Mouse (Mus musculus): ENCODE data around the gene Rab34. TPM values are rescaled to one million over a fixed set of nuclear protein-coding genes. Genes with fewer than 3 reads are reported as not detected.
A peak's percentile ranks its signal among the peaks of the same experiment; 100 is the strongest.
"Not testable (repeated sequence)": the region's sequence is repeated elsewhere in the genome, so short reads cannot be mapped to it uniquely, and the experiment has no call there.

Rab34 gene
- polyA plus RNA-seq, 1 experiment from 2014 or later: 73.4 TPM

- 90% methylated on average over 6 of the region's 6 CpGs for WGBS
These were observed 3.5 kb upstream of the Rab34 start for GRCm38 (mm10) chr11:78184702-78185101.

GRCm38 (mm10) chr11:78189234-78190040 lies 1.2 kb downstream of the Rab34 start:
- peak; percentile 76 for ATAC-seq
- no peaks in the 10 kb centered on the region for H3K9me3 ChIP-seq (ENCODE audit: control insufficient read depth, low read length)
- H3K9ac ChIP-seq (ENCODE audit: low read depth, low read length): peak overlapping the region; percentile 87
- peak overlapping the region; percentile 73 for H3K4me3 ChIP-seq (ENCODE audit: low read length)
- H3K27ac ChIP-seq (ENCODE audit: low read length): peak overlapping the region; percentile 97
- 0 out of 2 replicates have a peak, but pooled peaks cover 7% of the 10 kb centered on the region for H3K36me3 ChIP-seq (ENCODE audit: control insufficient read depth, insufficient read depth, low read length)
- peak overlapping the region; percentile 78 for H3K4me2 ChIP-seq (ENCODE audit: low read depth, low read length)
- 1% methylated on average over 41 of the region's 42 CpGs for WGBS
- H3K4me1 ChIP-seq (ENCODE audit: control insufficient read depth, insufficient read depth, low read length): peaks cover 14% of the 10 kb centered on the region
- no peaks in the 10 kb centered on the region for H3K27me3 ChIP-seq (replicated peaks; ENCODE audit: control insufficient read depth, insufficient read depth, low read length)

More at GRCm38 (mm10) chr11:78184702-78185101, 3.5 kb upstream of the Rab34 start:
- H3K4me2 ChIP-seq (ENCODE audit: low read depth, low read length); H3K4me3 ChIP-seq (ENCODE audit: low read length); H3K9me3 ChIP-seq (ENCODE audit: control insufficient read depth, low read length); H3K27me3 ChIP-seq (replicated peaks; ENCODE audit: control insufficient read depth, insufficient read depth, low read length); H3K36me3 ChIP-seq (ENCODE audit: control insufficient read depth, insufficient read depth, low read length); H3K27ac ChIP-seq (ENCODE audit: low read length); ATAC-seq; H3K9ac ChIP-seq (ENCODE audit: low read depth, low read length): not testable (repeated sequence)
- peaks cover 28% of the 10 kb centered on the region for H3K4me1 ChIP-seq (ENCODE audit: control insufficient read depth, insufficient read depth, low read length)

- Histone ChIP-seq H3K4me1 (ENCODE audit: control insufficient read depth, insufficient read depth, low read length) (peaks cover 18% of the 10 kb centered on the region), H3K36me3 (ENCODE audit: control insufficient read depth, insufficient read depth, low read length) (0 out of 2 replicates have a peak, but pooled peaks cover 7% of the 10 kb centered on the region), H3K27ac (ENCODE audit: low read length) (peak overlapping the region; percentile 97), H3K9me3 (ENCODE audit: control insufficient read depth, low read length) (no peaks in the 10 kb centered on the region), H3K9ac (ENCODE audit: low read depth, low read length) (peak overlapping the region; percentile 87; the same call in 1 of the 2 replicates), H3K4me3 (ENCODE audit: low read length) (peak overlapping the region; percentile 73), H3K27me3 (replicated peaks; ENCODE audit: control insufficient read depth, insufficient read depth, low read length) (no peaks in the 10 kb centered on the region), H3K4me2 (ENCODE audit: low read depth, low read length) (peak overlapping the region; percentile 78)
- no peak for ATAC-seq
- 50% methylated on average over 6 of the region's 6 CpGs for WGBS
These were observed 1.8 kb downstream of the Rab34 start for GRCm38 (mm10) chr11:78190041-78190440.

GRCm38 (mm10) chr11:78193113-78193512 lies 4.9 kb downstream of the Rab34 start, which contains the start of gene Proca1:
TSS of gene Proca1 (plus strand) at chr11:78193392.
- H3K4me3 ChIP-seq (ENCODE audit: low read length): peak within 1 kb of the TSS; percentile 57
- peak within 1 kb of the TSS; percentile 67; the same call in 1 of the 2 replicates for H3K4me2 ChIP-seq (ENCODE audit: low read depth, low read length)
- 0 out of 2 replicates have a peak, but pooled peaks cover 7% of the 10 kb centered on the region for H3K36me3 ChIP-seq (ENCODE audit: control insufficient read depth, insufficient read depth, low read length)
- H3K9ac ChIP-seq (ENCODE audit: low read depth, low read length): peak within 1 kb of the TSS; percentile 58; the same call in 1 of the 2 replicates
- no peak within 1 kb of the TSS for H3K27ac ChIP-seq (ENCODE audit: low read length)
- no peaks in the 10 kb centered on the region for H3K27me3 ChIP-seq (replicated peaks; ENCODE audit: control insufficient read depth, insufficient read depth, low read length)
- 71% methylated on average over 1 of the region's 1 CpGs for WGBS
- no peaks in the 10 kb centered on the region for H3K9me3 ChIP-seq (ENCODE audit: control insufficient read depth, low read length)
- peaks cover 21% of the 10 kb centered on the region for H3K4me1 ChIP-seq (ENCODE audit: control insufficient read depth, insufficient read depth, low read length)
- no peak for ATAC-seq

GRCm38 (mm10) chr11:78194411-78195100 lies 6.3 kb downstream of the Rab34 start:
- H3K36me3 ChIP-seq (ENCODE audit: control insufficient read depth, insufficient read depth, low read length): 0 out of 2 replicates have a peak, but pooled peaks cover 7% of the 10 kb centered on the region
- H3K4me1 ChIP-seq (ENCODE audit: control insufficient read depth, insufficient read depth, low read length): peaks cover 20% of the 10 kb centered on the region
- ATAC-seq: peak; percentile 80
- 2% methylated on average over 30 of the region's 30 CpGs for WGBS
- peak overlapping the region; percentile 67 for H3K4me2 ChIP-seq (ENCODE audit: low read depth, low read length)
- no peak overlapping the region for H3K27ac ChIP-seq (ENCODE audit: low read length)
- H3K27me3 ChIP-seq (replicated peaks; ENCODE audit: control insufficient read depth, insufficient read depth, low read length): no peaks in the 10 kb centered on the region
- peak overlapping the region; percentile 58 for H3K9ac ChIP-seq (ENCODE audit: low read depth, low read length)
- peak overlapping the region; percentile 57 for H3K4me3 ChIP-seq (ENCODE audit: low read length)
- no peaks in the 10 kb centered on the region for H3K9me3 ChIP-seq (ENCODE audit: control insufficient read depth, low read length)

GRCm38 (mm10) chr11:78195101-78195863 lies 7.1 kb downstream of the Rab34 start:
- no peak for ATAC-seq
- Histone ChIP-seq H3K36me3 (ENCODE audit: control insufficient read depth, insufficient read depth, low read length) (0 out of 2 replicates have a peak, but pooled peaks cover 7% of the 10 kb centered on the region), H3K27ac (ENCODE audit: low read length) (no peak overlapping the region), H3K9ac (ENCODE audit: low read depth, low read length) (peak overlapping the region; percentile 58), H3K27me3 (replicated peaks; ENCODE audit: control insufficient read depth, insufficient read depth, low read length) (no peaks in the 10 kb centered on the region), H3K4me1 (ENCODE audit: control insufficient read depth, insufficient read depth, low read length) (peaks cover 13% of the 10 kb centered on the region), H3K9me3 (ENCODE audit: control insufficient read depth, low read length) (no peaks in the 10 kb centered on the region), H3K4me3 (ENCODE audit: low read length) (peak overlapping the region; percentile 57), H3K4me2 (ENCODE audit: low read depth, low read length) (peak overlapping the region; percentile 67)
- 57% methylated on average over 23 of the region's 23 CpGs for WGBS

- Histone ChIP-seq H3K27ac (ENCODE audit: low read length) (no peak overlapping the region), H3K9ac (ENCODE audit: low read depth, low read length) (no peak overlapping the region), H3K36me3 (ENCODE audit: control insufficient read depth, insufficient read depth, low read length) (peaks cover 3% of the 10 kb centered on the region; the same call in 1 of the 2 replicates), H3K4me3 (ENCODE audit: low read length) (no peak overlapping the region), H3K9me3 (ENCODE audit: control insufficient read depth, low read length) (no peaks in the 10 kb centered on the region), H3K4me1 (ENCODE audit: control insufficient read depth, insufficient read depth, low read length) (peaks cover 14% of the 10 kb centered on the region), H3K27me3 (replicated peaks; ENCODE audit: control insufficient read depth, insufficient read depth, low read length) (no peaks in the 10 kb centered on the region), H3K4me2 (ENCODE audit: low read depth, low read length) (no peak overlapping the region)
- 67% methylated on average over 3 of the region's 3 CpGs for WGBS
- no peak for ATAC-seq
These were observed 14.1 kb downstream of the Rab34 start for GRCm38 (mm10) chr11:78202372-78202771.

GRCm38 (mm10) chr11:78204287-78204686 lies 16.1 kb downstream of the Rab34 start:
- Histone ChIP-seq H3K9ac (ENCODE audit: low read depth, low read length) (no peak overlapping the region), H3K4me2 (ENCODE audit: low read depth, low read length) (no peak overlapping the region), H3K4me1 (ENCODE audit: control insufficient read depth, insufficient read depth, low read length) (peaks cover 14% of the 10 kb centered on the region), H3K9me3 (ENCODE audit: control insufficient read depth, low read length) (no peaks in the 10 kb centered on the region), H3K27ac (ENCODE audit: low read length) (no peak overlapping the region), H3K27me3 (replicated peaks; ENCODE audit: control insufficient read depth, insufficient read depth, low read length) (no peaks in the 10 kb centered on the region), H3K4me3 (ENCODE audit: low read length) (no peak overlapping the region), H3K36me3 (ENCODE audit: control insufficient read depth, insufficient read depth, low read length) (peaks cover 3% of the 10 kb centered on the region; the same call in 1 of the 2 replicates)
- WGBS: 72% methylated on average over 6 of the region's 6 CpGs
- no peak for ATAC-seq

All from intestine, embryonic 16.5 days (tissue).